Mouse (Mus musculus) testis, adult 2 months (tissue): ENCODE measurements at regions not wholly inside any gene's neighbourhood (a gene's known extent, or its start where the extent isn't known, plus 50 kb on each side); places are given as distances from the start of the nearest gene placed in this dataset.

Experiments used
- CTCF ChIP-seq: fragments of 200-500 bp; IDR thresholded peaks from 2 replicates; pipeline ENCODE4 v1.5.1; 2012; ENCODE audit warnings: low read depth, mild to moderate bottlenecking, inconsistent platforms, low read length, moderate library complexity; ENCODE audit not compliant: control insufficient read depth, insufficient read depth, insufficient replicate concordance
- POLR2A ChIP-seq: fragments of 200-500 bp; IDR thresholded peaks from 2 replicates; pipeline ENCODE4 v1.6.1; 2012; ENCODE audit warnings: low read depth, mild to moderate bottlenecking, inconsistent platforms, low read length, moderate library complexity; ENCODE audit not compliant: control insufficient read depth

DNA sequence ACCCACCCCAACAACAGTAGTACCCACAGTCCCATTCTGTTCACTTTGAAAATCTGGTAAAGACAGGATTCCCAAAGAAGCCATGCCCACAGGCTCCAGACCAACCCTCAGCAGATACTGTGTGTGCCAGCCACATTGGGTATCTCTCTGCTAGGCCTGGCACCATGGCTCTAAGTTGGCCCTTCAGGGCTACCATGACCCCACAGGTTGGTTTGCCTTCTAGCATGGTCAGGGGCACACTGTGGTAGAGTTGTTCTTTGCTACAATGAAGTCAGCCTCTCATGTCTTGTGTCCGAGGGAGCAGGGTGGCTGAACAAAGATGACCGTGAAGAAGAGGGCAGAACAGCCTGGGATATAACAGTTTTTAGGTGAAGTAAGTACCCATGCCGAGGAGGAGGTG, 59.8 kb upstream of the Slco4a1 start:
- no peak for TF ChIP-seq CTCF
- no peak for TF ChIP-seq POLR2A
